Mouse (Mus musculus) liver, embryonic 14.5 days (tissue): Measurements from ENCODE around the gene Ppp4r4. TPM values are rescaled to one million over a fixed set of nuclear protein-coding genes. Genes with fewer than 3 reads are reported as not detected.
"Not testable (repeated sequence)": the region's sequence is repeated elsewhere in the genome, so short reads cannot be mapped to it uniquely, and the experiment has no call there.

Source experiments
- ATAC-seq: fragments of 200-750 bp; cut with Nextera tagmentation; 2 replicates; pipeline ENCODE4 v1.8.0; 2017; ENCODE audit warnings: moderate number of reproducible peaks, mild to moderate bottlenecking, moderate library complexity; ENCODE audit not compliant: insufficient read depth
- DNase-seq, 3 experiments: peaks; one replicate each; pipeline ENCODE4 v3.0.0-alpha.2; 2012 to 2013; ENCODE audit warnings: low read depth in 3 of 3, low spot score in 3 of 3
- H3K27ac ChIP-seq: fragments of 300-500 bp; sonication (generic); 2 replicates; pipeline ENCODE4 v1.5.1; 2014; ENCODE audit warnings: moderate library complexity, mild to moderate bottlenecking, control low read depth, inconsistent platforms
- H3K27me3 ChIP-seq: fragments of 300-500 bp; sonication (generic); 2 replicates; pipeline ENCODE4 v1.6.1; 2014; ENCODE audit warnings: mild to moderate bottlenecking, low read length, moderate library complexity; ENCODE audit not compliant: control insufficient read depth, insufficient read depth
- H3K36me3 ChIP-seq: fragments of 300-500 bp; sonication (generic); replicated peaks from 2 replicates; pipeline ENCODE4 v1.6.1; 2014; ENCODE audit warnings: low read depth; ENCODE audit not compliant: control insufficient read depth, insufficient read depth
- H3K4me1 ChIP-seq, 2 experiments: fragments of 200-500 bp in 1 of 2; fragments of 300-500 bp in 1 of 2; sonication (generic) in 1 of 2; replicated peaks; 2 replicates each; pipeline ENCODE4 v1.6.1; 2012 to 2014; ENCODE audit warnings: antibody characterized with exemption in 1 of 2, inconsistent platforms in 1 of 2, low read length in 1 of 2; ENCODE audit not compliant: control insufficient read depth in 2 of 2, insufficient read depth in 2 of 2
- H3K4me2 ChIP-seq: fragments of 300-500 bp; sonication (generic); 2 replicates; pipeline ENCODE4 v1.6.1; 2014; ENCODE audit warnings: low read depth, mild to moderate bottlenecking, control low read depth, moderate library complexity
- H3K4me3 ChIP-seq, 2 experiments: fragments of 200-500 bp in 1 of 2; fragments of 300-500 bp in 1 of 2; sonication (generic) in 1 of 2; 2 replicates each; pipeline ENCODE4 v1.5.1; 2012 to 2014; ENCODE audit warnings: low read depth in 2 of 2, low read length in 2 of 2, mild to moderate bottlenecking in 2 of 2, control low read depth in 1 of 2, inconsistent platforms in 1 of 2, moderate library complexity in 1 of 2; ENCODE audit not compliant: insufficient read depth in 1 of 2
- H3K9ac ChIP-seq: fragments of 300-500 bp; sonication (generic); replicated peaks from 2 replicates; pipeline ENCODE4 v1.6.1; 2014; ENCODE audit warnings: mild to moderate bottlenecking, control low read depth, moderate library complexity
- H3K9me3 ChIP-seq: fragments of 300-500 bp; sonication (generic); 2 replicates; pipeline ENCODE4 v1.6.1; 2016; ENCODE audit warnings: low read length, mixed read lengths; ENCODE audit not compliant: control insufficient read depth
- CTCF ChIP-seq: IDR thresholded peaks from 2 replicates; pipeline ENCODE4 v1.5.1; 2016; ENCODE audit warnings: antibody characterized with exemption, low read depth, control low read depth
- EP300 ChIP-seq: IDR thresholded peaks from 2 replicates; pipeline ENCODE4 v1.6.1; 2016; ENCODE audit warnings: antibody characterized with exemption, low read depth
- WGBS: fragments of 180-500 bp; shearing (Covaris S2); extraction: QIAGEN DNeasy Blood & Tissue Kit; methylation state at CpG from one replicate; pipeline ENCODE4 v1.1.7; 2014; ENCODE audit not compliant: insufficient replicate concordance; 5-methylcytosine and 5-hydroxymethylcytosine counted together
- polyA plus RNA-seq, 2 experiments: library from polyadenylated mRNA; depleted of rRNA in 1 of 2; stranded (reverse) in 1 of 2; unstranded in 1 of 2; fragments of >200 nt; fragmentation: Nextera tagmentation in 1 of 2; extraction: Ambion mirVana in 1 of 2; gene quantifications; 2 replicates each; pipeline versions ENCODE4 v1.2.1 to v1.2.3; 2012 to 2014

Gene Ppp4r4
- polyA plus RNA-seq (2012; rRNA removed), result 0.82 and 0.94 TPM in 2 replicates
- 0.79 and 1.3 TPM in 2 replicates for polyA plus RNA-seq (2014; fragmentation: Nextera tagmentation; extraction: Ambion mirVana)

DNA sequence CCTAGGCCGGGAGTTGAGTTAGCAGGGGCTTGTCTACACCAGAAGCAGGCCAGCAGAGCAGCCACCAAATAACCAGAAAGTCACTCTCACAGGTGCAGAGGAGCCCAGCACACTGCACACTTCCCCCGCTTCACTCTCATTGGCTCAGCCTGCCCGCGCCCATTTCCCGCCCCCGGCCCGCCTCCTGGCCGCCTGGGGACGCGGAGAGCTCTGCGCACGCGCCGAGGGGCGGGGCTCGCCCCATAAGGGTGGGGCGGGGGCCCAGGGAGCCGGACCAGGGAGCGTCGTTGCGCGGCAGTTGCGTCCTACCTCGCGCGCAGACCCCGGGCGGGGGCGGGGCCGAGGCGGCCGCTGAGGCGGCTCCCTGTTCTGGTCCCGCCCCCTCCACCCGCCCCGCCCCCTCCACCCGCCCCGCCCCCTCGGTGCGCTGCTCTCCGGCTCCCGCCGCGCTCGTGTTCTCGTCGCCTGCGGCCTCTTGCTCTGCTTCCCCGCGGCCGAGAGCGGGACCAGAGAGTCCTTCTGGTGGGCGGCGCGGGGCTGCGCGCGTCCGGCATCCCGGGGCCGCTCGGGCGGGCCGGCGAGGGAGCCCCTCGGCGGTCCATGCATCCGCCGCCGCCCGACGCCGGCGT is at the start of gene Ppp4r4:
Ppp4r4 (plus strand) TSS at position 264 of the 629 bp plus-strand sequence.
- WGBS, result under 1% methylated on average over 61 of the region's 74 CpGs
- TF ChIP-seq EP300 (no peak), CTCF (no peak)
- Histone ChIP-seq H3K27ac (no peak within 1 kb of the TSS), H3K36me3 (no peaks in the 10 kb centered on the region), H3K4me1 (peaks cover 0 to 2% of the 10 kb centered on the region in 2 experiments; a peak in 2 of 4 replicates), H3K9ac (no peak within 1 kb of the TSS; the same call in 1 of the 2 replicates), H3K4me2 (peak within 1 kb of the TSS; percentile 72), H3K9me3 (no peaks in the 10 kb centered on the region), H3K4me3 (peak within 1 kb of the TSS; percentile 34 to 59), H3K27me3 (peaks cover 23% of the 10 kb centered on the region)
- DNase-seq (peak; percentile 58 to 64 (median 62)), ATAC-seq (peak; percentile 92)

DNA sequence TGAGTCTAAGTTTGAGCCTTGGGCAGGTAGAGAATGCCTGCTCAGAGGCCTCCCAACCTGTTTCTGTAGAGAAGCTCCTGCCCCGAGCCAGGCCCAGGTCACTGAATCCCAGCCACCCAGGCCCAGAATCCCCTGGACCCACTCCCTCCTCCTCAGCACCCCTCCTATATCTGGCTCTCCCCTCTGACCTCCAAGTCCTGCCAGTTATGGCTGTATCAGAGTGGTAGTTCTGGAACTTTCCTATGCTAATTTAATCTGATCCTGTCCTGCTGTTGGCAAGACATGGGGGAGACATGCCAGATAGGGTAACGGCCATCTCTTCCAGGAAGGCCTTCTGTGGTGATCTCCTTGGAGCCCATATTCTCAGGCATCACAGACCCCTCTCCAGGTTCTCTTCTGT is 49.3 kb upstream of the Ppp4r4 start:
- TF ChIP-seq CTCF (no peak), EP300 (no peak)
- Histone ChIP-seq H3K27me3 (no peaks in the 10 kb centered on the region), H3K4me1 (no peaks in the 10 kb centered on the region), H3K36me3 (no peaks in the 10 kb centered on the region), H3K9me3 (no peaks in the 10 kb centered on the region), H3K9ac (no peak overlapping the region), H3K27ac (no peak overlapping the region), H3K4me3 (no peak overlapping the region), H3K4me2 (no peak overlapping the region)
- DNase-seq (no peak), ATAC-seq (no peak)
- 31% methylated on average over 2 of the region's 2 CpGs for WGBS

DNA sequence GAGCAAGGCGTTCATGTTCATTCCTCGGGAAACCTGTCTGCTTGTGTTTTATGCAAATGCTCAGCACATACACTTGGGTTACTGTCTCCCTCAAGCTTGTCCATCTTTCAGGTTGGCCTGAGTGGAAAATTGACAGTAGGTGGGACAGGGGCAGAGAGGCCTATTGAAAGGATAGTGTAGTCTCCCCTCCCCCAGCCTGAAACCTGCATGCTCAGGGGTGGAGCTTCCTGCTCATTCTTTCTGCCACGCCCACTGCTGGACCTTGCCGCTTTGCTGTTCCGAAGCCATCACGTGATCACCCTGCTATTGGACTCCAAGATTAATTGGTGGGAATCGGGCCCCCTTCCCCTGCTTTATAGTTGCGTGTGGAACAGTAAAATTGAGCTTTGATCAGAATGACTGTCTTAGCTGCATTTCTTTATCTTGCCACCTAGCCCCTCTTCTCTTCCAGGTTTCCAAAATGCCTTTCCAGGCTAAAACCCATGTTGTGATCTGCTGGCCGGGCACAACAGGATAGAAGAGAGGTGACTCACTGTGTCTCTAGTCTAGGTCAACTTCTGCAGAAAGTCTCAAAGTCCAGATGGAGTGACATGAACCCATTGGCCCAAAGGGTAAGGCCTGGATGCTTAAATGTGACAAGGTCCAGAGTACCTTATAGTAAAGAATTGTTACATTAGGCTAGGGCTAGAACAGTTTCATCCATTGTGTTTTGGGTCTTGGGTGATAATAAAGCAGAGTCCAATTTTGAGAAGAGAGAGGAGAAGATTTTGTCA is 47.7 kb upstream of the Ppp4r4 start:
- not testable (repeated sequence) for H3K36me3 ChIP-seq, H3K4me1 ChIP-seq, H3K9me3 ChIP-seq, DNase-seq, ATAC-seq, H3K4me3 ChIP-seq, H3K9ac ChIP-seq, H3K4me2 ChIP-seq, H3K27ac ChIP-seq, H3K27me3 ChIP-seq
- WGBS, result 48% methylated on average over 9 of the region's 9 CpGs

DNA sequence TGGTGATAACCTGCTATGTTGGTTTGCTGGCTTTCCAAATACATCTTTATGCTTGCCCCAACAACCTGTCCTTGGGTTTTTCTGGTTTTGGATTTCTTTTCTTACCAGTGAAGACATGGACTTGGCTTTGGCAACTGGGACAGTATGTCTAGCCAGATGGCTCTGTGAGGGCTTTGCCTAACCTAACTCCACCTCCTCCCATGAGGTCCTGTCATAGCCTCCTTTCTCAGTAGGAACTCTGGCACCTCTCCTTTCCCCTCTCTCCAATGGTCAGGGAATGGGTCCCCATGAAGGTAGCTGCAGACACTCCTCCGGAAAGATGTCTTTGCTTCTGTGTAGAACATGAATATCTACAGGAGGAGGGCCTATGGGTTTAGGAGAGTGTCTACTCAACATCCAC is 45.4 kb upstream of the Ppp4r4 start:
- no peak for ATAC-seq
- H3K9me3 ChIP-seq, result no peaks in the 10 kb centered on the region
- H3K9ac ChIP-seq, result no peak overlapping the region
- H3K27me3 ChIP-seq, result no peaks in the 10 kb centered on the region
- WGBS, result 63% methylated on average over 1 of the region's 1 CpGs
- no peak overlapping the region for H3K27ac ChIP-seq
- no peak overlapping the region for H3K4me2 ChIP-seq
- DNase-seq, result no peak
- H3K4me1 ChIP-seq, result no peaks in the 10 kb centered on the region
- TF ChIP-seq CTCF (no peak), EP300 (no peak)
- no peak overlapping the region for H3K4me3 ChIP-seq
- no peaks in the 10 kb centered on the region for H3K36me3 ChIP-seq

DNA sequence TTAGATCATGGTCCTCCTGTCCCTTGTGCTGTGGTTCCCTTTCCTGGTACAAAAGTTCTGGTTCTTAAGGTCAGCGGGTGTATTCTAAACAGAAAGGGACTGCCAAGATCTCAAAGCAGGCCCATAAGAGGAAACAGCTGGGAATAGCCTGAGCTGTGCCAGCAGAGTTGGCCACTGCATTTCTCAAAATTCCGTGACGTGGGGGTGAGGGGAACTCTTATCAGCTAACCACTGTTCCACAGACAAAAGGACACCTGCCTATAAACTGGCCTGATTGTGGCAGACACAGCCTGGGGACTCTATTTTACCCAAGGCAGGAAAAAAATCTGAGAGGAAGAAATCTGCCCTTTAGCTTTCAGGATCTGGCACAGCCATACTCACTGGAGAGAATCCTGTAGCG is 44.8 kb upstream of the Ppp4r4 start:
- ATAC-seq (no peak), DNase-seq (no peak)
- 33% methylated on average over 4 of the region's 4 CpGs for WGBS
- no peaks in the 10 kb centered on the region for H3K4me1 ChIP-seq
- H3K4me3 ChIP-seq, result no peak overlapping the region
- H3K4me2 ChIP-seq, result no peak overlapping the region
- TF ChIP-seq CTCF (no peak), EP300 (no peak)
- no peaks in the 10 kb centered on the region for H3K9me3 ChIP-seq
- H3K36me3 ChIP-seq, result no peaks in the 10 kb centered on the region
- no peak overlapping the region for H3K9ac ChIP-seq
- no peak overlapping the region for H3K27ac ChIP-seq
- no peaks in the 10 kb centered on the region for H3K27me3 ChIP-seq
